13 mouse cellular contexts compared by ENCODE assay signal in genomic region chr11:29787473-29787872, GRCm38 (mm10). TPM values are rescaled to one million over a fixed set of nuclear protein-coding genes. Genes with fewer than 3 reads are reported as not detected.
DNase-seq lines count a peak whose midpoint lies in the region; ATAC-seq and TF ChIP-seq lines count a peak whose summit lies in the region.
"Had no signal": no experiment of that assay in that cellular context is flagged by ENCODE, and none has a peak within 500 bp of the region (broad histone marks: within the 10 kb centered on the region; RNA-seq: fewer than 3 reads in every experiment).

No protein-coding gene starts in this region.

- H3K27me3 ChIP-seq in MEL (ENCODE audit: control insufficient read depth in 1 of 2, insufficient read depth in 2 of 2, low read length in 2 of 2): no peaks in the 10 kb centered on the region
- no peaks in the 10 kb centered on the region for H3K27me3 ChIP-seq in limb, embryonic 10.5 days (ENCODE audit: low read depth, poor library complexity, severe bottlenecking)
- no peaks in the 10 kb centered on the region for H3K27me3 ChIP-seq in kidney, embryonic 16.5 days (ENCODE audit: insufficient read depth, low read length)
- H3K27me3 ChIP-seq: embryonic facial prominence, embryonic 15.5 days; heart, embryonic 12.5 days; limb, embryonic 13.5 days; neural tube, embryonic 13.5 days had no signal

- WGBS in limb, embryonic 10.5 days: 16% methylated on average over 5 of the region's 5 CpGs
- WGBS in olfactory bulb, adult 2 months: 23% methylated on average over 5 of the region's 5 CpGs
- WGBS in kidney, embryonic 16.5 days: 12% methylated on average over 5 of the region's 5 CpGs

- H3K4me2 ChIP-seq in kidney, embryonic 16.5 days (replicated peaks; ENCODE audit: low read depth, low read length): no peak overlapping the region
- H3K4me2 ChIP-seq: embryonic facial prominence, embryonic 15.5 days; heart, embryonic 12.5 days; limb, embryonic 13.5 days; neural tube, embryonic 13.5 days had no signal

- TF ChIP-seq CTCF in layer of hippocampus, adult 2 months (conservative IDR thresholded peaks at IDR 0.05): no peak
- TF ChIP-seq CTCF in MEL (IDR thresholded peaks at IDR 0.05 in 2 of 3, conservative IDR thresholded peaks at IDR 0.05 in 1 of 3; ENCODE audit: control insufficient read depth in 1 of 3, insufficient read depth in 1 of 3, low read depth in 2 of 3, low read length in 3 of 3, poor library complexity in 1 of 3, severe bottlenecking in 1 of 3): no peak
- TF ChIP-seq CTCF in olfactory bulb, adult 2 months (IDR thresholded peaks at IDR 0.05; ENCODE audit: insufficient read depth, low read depth, low read length): no peak

- no peak for TF ChIP-seq RAD21 in MEL (IDR thresholded peaks at IDR 0.05; ENCODE audit: low read depth, low read length)

- no peak for DNase-seq in layer of hippocampus, adult 2 months (ENCODE audit: low spot score in 2 of 2)
- no peak for DNase-seq in layer of hippocampus, adult 9-10 months (ENCODE audit: low spot score)
- DNase-seq in MEL (ENCODE audit: low read depth, low spot score): peak; percentile 75
- peak; percentile 32 for DNase-seq in limb, embryonic 10.5 days (ENCODE audit: low spot score)
- DNase-seq in gastrocnemius, adult 8-10 months (ENCODE audit: low spot score in 2 of 2): no peak
- no peak for DNase-seq in kidney, adult 9 months

- no peaks in the 10 kb centered on the region for H3K9me3 ChIP-seq in MEL (replicated peaks; ENCODE audit: insufficient read depth, low read length)
- H3K9me3 ChIP-seq in limb, embryonic 10.5 days (replicated peaks): no peaks in the 10 kb centered on the region
- no peaks in the 10 kb centered on the region for H3K9me3 ChIP-seq in kidney, embryonic 16.5 days (ENCODE audit: low read length)
- H3K9me3 ChIP-seq: embryonic facial prominence, embryonic 15.5 days; heart, embryonic 12.5 days; limb, embryonic 13.5 days; neural tube, embryonic 13.5 days had no signal

- peaks cover 18% of the 10 kb centered on the region in 2 experiments for H3K4me1 ChIP-seq in MEL (ENCODE audit: control insufficient read depth in 1 of 2, insufficient read depth in 2 of 2, low read length in 2 of 2)
- H3K4me1 ChIP-seq in limb, embryonic 10.5 days: no peaks in the 10 kb centered on the region; the same call in 1 of the 2 replicates
- H3K4me1 ChIP-seq in olfactory bulb, adult 2 months (ENCODE audit: control insufficient read depth, insufficient read depth, low read length): peaks cover 9% of the 10 kb centered on the region
- H3K4me1 ChIP-seq in kidney, embryonic 16.5 days (ENCODE audit: insufficient read depth, low read length): no peaks in the 10 kb centered on the region
- H3K4me1 ChIP-seq: embryonic facial prominence, embryonic 15.5 days had no signal

- peaks cover 0 to 21% of the 10 kb centered on the region in 2 experiments; a peak in 2 of 4 replicates for H3K36me3 ChIP-seq in MEL (ENCODE audit: control insufficient read depth in 1 of 2, insufficient read depth in 2 of 2, low read length in 2 of 2)
- no peaks in the 10 kb centered on the region for H3K36me3 ChIP-seq in limb, embryonic 10.5 days
- H3K36me3 ChIP-seq in kidney, embryonic 16.5 days (ENCODE audit: insufficient read depth, low read length): no peaks in the 10 kb centered on the region
- H3K36me3 ChIP-seq: embryonic facial prominence, embryonic 15.5 days; heart, embryonic 12.5 days; limb, embryonic 13.5 days had no signal

- TF ChIP-seq POLR2A in MEL (IDR thresholded peaks at IDR 0.05; ENCODE audit: control insufficient read depth in 1 of 2, insufficient read depth in 1 of 2, low read depth in 1 of 2, low read length in 2 of 2, poor library complexity in 1 of 2): no peak
- TF ChIP-seq POLR2A in olfactory bulb, adult 2 months (IDR thresholded peaks at IDR 0.05; ENCODE audit: insufficient read depth, low read depth, low read length): no peak

- peak overlapping the region; percentile 32; the same call in 1 of the 2 replicates for H3K9ac ChIP-seq in MEL (ENCODE audit: control insufficient read depth, low read depth, low read length, poor library complexity, severe bottlenecking)
- no peak overlapping the region for H3K9ac ChIP-seq in kidney, embryonic 16.5 days (replicated peaks; ENCODE audit: low read length)
- H3K9ac ChIP-seq: embryonic facial prominence, embryonic 15.5 days; heart, embryonic 12.5 days; limb, embryonic 13.5 days; neural tube, embryonic 13.5 days had no signal

- H3K79me2 ChIP-seq in MEL (ENCODE audit: control insufficient read depth, insufficient read depth, low read length, poor library complexity): no peaks in the 10 kb centered on the region

- no peak; the same call in 1 of the 2 replicates for ATAC-seq in kidney, embryonic 16.5 days (ENCODE audit: low FRiP score, low TSS enrichment)
- ATAC-seq: hindbrain, embryonic 16.5 days had no signal

- H3K27ac ChIP-seq in layer of hippocampus, adult 2 months: peak overlapping the region; percentile 98
- 0 out of 2 replicates have a peak overlapping the region, but pooled peaks have one; percentile 36 for H3K27ac ChIP-seq in MEL (ENCODE audit: control insufficient read depth, low read depth, low read length)
- no peak overlapping the region for H3K27ac ChIP-seq in limb, embryonic 10.5 days
- peak overlapping the region; percentile 83 for H3K27ac ChIP-seq in olfactory bulb, adult 2 months (ENCODE audit: insufficient read depth, low read depth, low read length)
- no peak overlapping the region for H3K27ac ChIP-seq in kidney, embryonic 16.5 days (ENCODE audit: low read length)
- H3K27ac ChIP-seq: embryonic facial prominence, embryonic 15.5 days; limb, embryonic 13.5 days; neural tube, embryonic 13.5 days had no signal

- H3K4me3 ChIP-seq in layer of hippocampus, adult 2 months: no peak overlapping the region
- H3K4me3 ChIP-seq in MEL (ENCODE audit: control insufficient read depth in 1 of 2, insufficient read depth in 1 of 2, low read depth in 2 of 2, low read length in 2 of 2): peak overlapping the region; percentile 25 to 40
- H3K4me3 ChIP-seq in limb, embryonic 10.5 days: no peak overlapping the region
- H3K4me3 ChIP-seq in olfactory bulb, adult 2 months (ENCODE audit: insufficient read depth, low read depth, low read length): no peak overlapping the region
- no peak overlapping the region for H3K4me3 ChIP-seq in kidney, embryonic 16.5 days (ENCODE audit: low read length)
- H3K4me3 ChIP-seq: embryonic facial prominence, embryonic 15.5 days; heart, embryonic 12.5 days; limb, embryonic 13.5 days; neural tube, embryonic 13.5 days had no signal

- no peak for TF ChIP-seq EP300 in MEL (IDR thresholded peaks at IDR 0.05; ENCODE audit: low read depth in 1 of 2, low read length in 2 of 2)

TF ChIP-seq in MEL, 35 proteins besides CTCF, POLR2A, EP300 and RAD21:
- peak; percentile 87 for TF ChIP-seq RCOR1 (IDR thresholded peaks at IDR 0.05; ENCODE audit: low read depth, low read length)
- TF ChIP-seq JUND (IDR thresholded peaks at IDR 0.05; ENCODE audit: low read depth, low read length): no peak
- no peak for TF ChIP-seq TCF12 (IDR thresholded peaks at IDR 0.05; ENCODE audit: low read depth, low read length)
- TF ChIP-seq MAZ (IDR thresholded peaks at IDR 0.05; ENCODE audit: low read depth, low read length): no peak
- TF ChIP-seq UBTF (IDR thresholded peaks at IDR 0.05; ENCODE audit: borderline replicate concordance, insufficient read depth, low read depth, low read length): no peak
- no peak for TF ChIP-seq E2F4 (IDR thresholded peaks at IDR 0.05; ENCODE audit: borderline replicate concordance, low read depth, low read length)
- TF ChIP-seq CHD2 (IDR thresholded peaks at IDR 0.05; ENCODE audit: low read length): no peak
- no peak for TF ChIP-seq ZNF384 (IDR thresholded peaks at IDR 0.05; ENCODE audit: low read depth, low read length)
- no peak for TF ChIP-seq GATA1 (IDR thresholded peaks at IDR 0.05; ENCODE audit: low read depth, low read length)
- TF ChIP-seq ZC3H11A (IDR thresholded peaks at IDR 0.05; ENCODE audit: low read depth, low read length): no peak
- no peak for TF ChIP-seq POLR2AphosphoS5 (IDR thresholded peaks at IDR 0.05; ENCODE audit: borderline replicate concordance, low read depth, low read length)
- TF ChIP-seq GABPA (IDR thresholded peaks at IDR 0.05; ENCODE audit: low read depth, low read length): no peak
- 0 out of 2 replicates have a peak, but pooled peaks have one; percentile 35 for TF ChIP-seq HCFC1 (IDR thresholded peaks at IDR 0.05; ENCODE audit: low read depth, low read length)
- no peak for TF ChIP-seq ZKSCAN1 (IDR thresholded peaks at IDR 0.05; ENCODE audit: low read depth, low read length)
- no peak for TF ChIP-seq USF2 (IDR thresholded peaks at IDR 0.05; ENCODE audit: borderline replicate concordance in 1 of 2, insufficient read depth in 1 of 2, low read depth in 1 of 2, low read length in 2 of 2)
- no peak for TF ChIP-seq TBP (IDR thresholded peaks at IDR 0.05; ENCODE audit: low read depth, low read length)
- TF ChIP-seq USF1 (IDR thresholded peaks at IDR 0.05; ENCODE audit: low read depth, low read length): no peak
- 0 out of 2 replicates have a peak, but pooled peaks have one; percentile 21 for TF ChIP-seq ELF1 (IDR thresholded peaks at IDR 0.05; ENCODE audit: low read depth, low read length)
- TF ChIP-seq BHLHE40 (IDR thresholded peaks at IDR 0.05; ENCODE audit: borderline replicate concordance, low read depth, low read length): no peak

RNA-seq across cellular contexts. Expression of gene 4931440F15Rik, which starts 38.0 kb away (rescaled TPM):
- total RNA-seq in layer of hippocampus, adult 2 months (2021): 1 to 10 TPM; 2.4 to 3.1 TPM
- total RNA-seq in MEL (2012; rRNA removed): 0.08 and 0.13 TPM in 2 replicates
- under 1 TPM in 1 of 2 experiments, not detected in 1; 0.06 TPM for polyA plus RNA-seq in MEL (2012; ENCODE audit: insufficient read depth in 1 of 2, insufficient read length in 2 of 2, low read depth in 1 of 2, low replicate concordance in 2 of 2, missing spikeins in 1 of 2)
- polyA plus RNA-seq in limb, embryonic 10.5 days (2016; fragmentation: Nextera tagmentation; extraction: Ambion mirVana): 0.04 and 0.10 TPM in 2 replicates
- not detected in 2 replicates for polyA plus RNA-seq in olfactory bulb, adult 2 months (2012; ENCODE audit: insufficient read depth, insufficient read length, low replicate concordance, missing spikeins)
- 1 to 10 TPM; 2.0 to 2.9 (median 2.5) TPM for total RNA-seq in gastrocnemius, adult 8-10 months (2022)
- polyA plus RNA-seq in kidney, embryonic 16.5 days (2015; fragmentation: Nextera tagmentation; extraction: Ambion mirVana): 0.05 and 0.17 TPM in 2 replicates

Comparison
In these comparisons a context has a peak if more than half of its experiments do, and no peak if none do; other contexts are left out.
1. DNase-seq: peak in MEL (single experiment) and limb, embryonic 10.5 days (single experiment); none in layer of hippocampus, adult 2 months (0 of 2), layer of hippocampus, adult 9-10 months (single experiment), gastrocnemius, adult 8-10 months (0 of 2) and kidney, adult 9 months (single experiment).
2. H3K27ac ChIP-seq: peak in layer of hippocampus, adult 2 months (single experiment), MEL (single experiment) and olfactory bulb, adult 2 months (single experiment); none in limb, embryonic 10.5 days (single experiment) and kidney, embryonic 16.5 days (single experiment).
3. H3K4me3 ChIP-seq: peak in MEL (2 of 2); none in layer of hippocampus, adult 2 months (single experiment), limb, embryonic 10.5 days (single experiment), olfactory bulb, adult 2 months (single experiment) and kidney, embryonic 16.5 days (single experiment).